Mouse (Mus musculus) neural tube, embryonic 14.5 days (tissue): ENCODE measurements around the gene Opcml. TPM values are rescaled to one million over a fixed set of nuclear protein-coding genes. Genes with fewer than 3 reads are reported as not detected.

Source experiments
- ATAC-seq: fragments of 200-750 bp; cut with Nextera tagmentation; 2 replicates; pipeline ENCODE4 v1.8.0; 2017; ENCODE audit warnings: low read depth, mild to moderate bottlenecking, moderate TSS enrichment, moderate library complexity
- H3K27ac ChIP-seq: fragments of 300-500 bp; sonication (generic); 2 replicates; pipeline ENCODE4 v1.5.1; 2014; ENCODE audit warnings: low read depth, mild to moderate bottlenecking, control low read depth, low read length, moderate library complexity, mixed read lengths
- H3K27me3 ChIP-seq: fragments of 300-500 bp; sonication (generic); 2 replicates; pipeline ENCODE4 v1.6.1; 2014; ENCODE audit warnings: low read length; ENCODE audit not compliant: control insufficient read depth, insufficient read depth
- H3K36me3 ChIP-seq: fragments of 300-500 bp; sonication (generic); 2 replicates; pipeline ENCODE4 v1.6.1; 2014; ENCODE audit warnings: low read length, mixed read lengths; ENCODE audit not compliant: control insufficient read depth, insufficient read depth
- H3K4me1 ChIP-seq: fragments of 300-500 bp; sonication (generic); 2 replicates; pipeline ENCODE4 v1.6.1; 2014; ENCODE audit warnings: low read length; ENCODE audit not compliant: control insufficient read depth, insufficient read depth
- H3K4me2 ChIP-seq: fragments of 300-500 bp; sonication (generic); 2 replicates; pipeline ENCODE4 v1.6.1; 2014; ENCODE audit warnings: mild to moderate bottlenecking, low read depth, low read length, control low read depth
- H3K4me3 ChIP-seq: fragments of 300-500 bp; sonication (generic); 2 replicates; pipeline ENCODE4 v1.5.1; 2014; ENCODE audit warnings: low read depth, low read length, control low read depth, mixed read lengths
- H3K9ac ChIP-seq: fragments of 300-500 bp; sonication (generic); replicated peaks from 2 replicates; pipeline ENCODE4 v1.6.1; 2014; ENCODE audit warnings: low read depth, mild to moderate bottlenecking, control low read depth, low read length, mixed read lengths
- H3K9me3 ChIP-seq: fragments of 300-500 bp; sonication (generic); 2 replicates; pipeline ENCODE4 v1.6.1; 2016; ENCODE audit warnings: low read length; ENCODE audit not compliant: control insufficient read depth
- WGBS: fragments of 180-500 bp; shearing (Covaris S2); extraction: QIAGEN DNeasy Blood & Tissue Kit; methylation state at CpG from one replicate; pipeline ENCODE4 v1.1.7; 2014; 5-methylcytosine and 5-hydroxymethylcytosine counted together
- polyA plus RNA-seq: library from polyadenylated mRNA; unstranded; fragments of >200 nt; fragmentation: Nextera tagmentation; extraction: Ambion mirVana; gene quantifications from 2 replicates; pipeline ENCODE4 v1.2.1, GENCODE M21; 2014

Opcml gene
- polyA plus RNA-seq, 1 experiment from 2014 or later, result 49.3 TPM

- no peaks in the 10 kb centered on the region for H3K36me3 ChIP-seq
- WGBS, result 84% methylated on average over 3 of the region's 3 CpGs
- no peak overlapping the region for H3K27ac ChIP-seq
- no peak for ATAC-seq
- H3K9me3 ChIP-seq, result no peaks in the 10 kb centered on the region
- H3K9ac ChIP-seq, result no peak overlapping the region
- H3K4me2 ChIP-seq, result no peak overlapping the region
- H3K4me3 ChIP-seq, result no peak overlapping the region
- H3K27me3 ChIP-seq, result no peaks in the 10 kb centered on the region
- no peaks in the 10 kb centered on the region for H3K4me1 ChIP-seq
Observed at GRCm38 (mm10) chr9:28083754-28084153, 293.2 kb downstream of the Opcml start.

- Histone ChIP-seq H3K4me1 (no peaks in the 10 kb centered on the region), H3K4me2 (no peak overlapping the region), H3K27ac (no peak overlapping the region), H3K36me3 (no peaks in the 10 kb centered on the region), H3K9me3 (no peaks in the 10 kb centered on the region), H3K4me3 (no peak overlapping the region), H3K9ac (no peak overlapping the region), H3K27me3 (no peaks in the 10 kb centered on the region)
- no peak for ATAC-seq
- WGBS, result 12% methylated on average over 2 of the region's 2 CpGs
Observed at GRCm38 (mm10) chr9:28084273-28084726, 293.7 kb downstream of the Opcml start.

- Histone ChIP-seq H3K36me3 (no peaks in the 10 kb centered on the region), H3K4me1 (no peaks in the 10 kb centered on the region), H3K4me3 (no peak overlapping the region), H3K9ac (no peak overlapping the region), H3K27me3 (no peaks in the 10 kb centered on the region; the same call in 1 of the 2 replicates), H3K4me2 (no peak overlapping the region), H3K9me3 (no peaks in the 10 kb centered on the region), H3K27ac (no peak overlapping the region)
- WGBS, result 9% methylated on average over 1 of the region's 1 CpGs
- peak; percentile 66; the same call in 1 of the 2 replicates for ATAC-seq
Observed at GRCm38 (mm10) chr9:28091395-28091794, 300.8 kb downstream of the Opcml start.

GRCm38 (mm10) chr9:28094722-28095121 is 304.1 kb downstream of the Opcml start:
- H3K27me3 ChIP-seq, result no peaks in the 10 kb centered on the region; the same call in 1 of the 2 replicates
- no peak for ATAC-seq
- no peaks in the 10 kb centered on the region for H3K9me3 ChIP-seq
- WGBS, result 93% methylated on average over 4 of the region's 4 CpGs
- no peaks in the 10 kb centered on the region for H3K36me3 ChIP-seq
- no peaks in the 10 kb centered on the region for H3K4me1 ChIP-seq
- no peak overlapping the region for H3K27ac ChIP-seq
- no peak overlapping the region for H3K9ac ChIP-seq
- H3K4me3 ChIP-seq, result no peak overlapping the region
- H3K4me2 ChIP-seq, result no peak overlapping the region

- H3K9ac ChIP-seq, result no peak overlapping the region
- no peak overlapping the region for H3K27ac ChIP-seq
- no peaks in the 10 kb centered on the region for H3K4me1 ChIP-seq
- no peak for ATAC-seq
- no peak overlapping the region for H3K4me3 ChIP-seq
- H3K27me3 ChIP-seq, result no peaks in the 10 kb centered on the region; the same call in 1 of the 2 replicates
- no peaks in the 10 kb centered on the region for H3K9me3 ChIP-seq
- WGBS, result 97% methylated on average over 2 of the region's 2 CpGs
- H3K36me3 ChIP-seq, result no peaks in the 10 kb centered on the region
- no peak overlapping the region for H3K4me2 ChIP-seq
Observed at GRCm38 (mm10) chr9:28096204-28096603, 305.6 kb downstream of the Opcml start.

GRCm38 (mm10) chr9:28101981-28102380 is 311.4 kb downstream of the Opcml start:
- no peak for ATAC-seq
- no peaks in the 10 kb centered on the region for H3K27me3 ChIP-seq
- H3K4me2 ChIP-seq, result no peak overlapping the region
- no peaks in the 10 kb centered on the region for H3K9me3 ChIP-seq
- H3K4me3 ChIP-seq, result no peak overlapping the region
- H3K4me1 ChIP-seq, result no peaks in the 10 kb centered on the region
- H3K9ac ChIP-seq, result no peak overlapping the region
- H3K27ac ChIP-seq, result no peak overlapping the region
- H3K36me3 ChIP-seq, result no peaks in the 10 kb centered on the region

- Histone ChIP-seq H3K4me2 (no peak overlapping the region), H3K4me1 (no peaks in the 10 kb centered on the region), H3K9ac (no peak overlapping the region), H3K9me3 (no peaks in the 10 kb centered on the region), H3K27me3 (no peaks in the 10 kb centered on the region), H3K36me3 (no peaks in the 10 kb centered on the region), H3K4me3 (no peak overlapping the region), H3K27ac (no peak overlapping the region)
- WGBS, result 76% methylated on average over 2 of the region's 2 CpGs
- ATAC-seq, result no peak
Observed at GRCm38 (mm10) chr9:28121858-28122257, 331.3 kb downstream of the Opcml start.

GRCm38 (mm10) chr9:28128735-28129134 is 338.2 kb downstream of the Opcml start:
- ATAC-seq, result no peak
- WGBS, result 68% methylated on average over 1 of the region's 1 CpGs
- Histone ChIP-seq H3K9me3 (no peaks in the 10 kb centered on the region), H3K9ac (no peak overlapping the region), H3K4me2 (no peak overlapping the region), H3K4me1 (no peaks in the 10 kb centered on the region), H3K27me3 (no peaks in the 10 kb centered on the region), H3K27ac (no peak overlapping the region), H3K36me3 (no peaks in the 10 kb centered on the region), H3K4me3 (no peak overlapping the region)

GRCm38 (mm10) chr9:28131521-28131920 is 340.9 kb downstream of the Opcml start:
- ATAC-seq, result no peak
- no peaks in the 10 kb centered on the region for H3K36me3 ChIP-seq
- WGBS, result 64% methylated on average over 1 of the region's 1 CpGs

More at GRCm38 (mm10) chr9:28131521-28131920, 340.9 kb downstream of the Opcml start:
- Histone ChIP-seq H3K4me2 (no peak overlapping the region), H3K9ac (no peak overlapping the region), H3K27me3 (no peaks in the 10 kb centered on the region), H3K9me3 (no peaks in the 10 kb centered on the region), H3K4me1 (no peaks in the 10 kb centered on the region), H3K27ac (no peak overlapping the region), H3K4me3 (no peak overlapping the region)
